In genomic region chr9:45185250-45185649, GRCm38 (mm10) we compare ENCODE assay signal across 19 mouse cellular contexts. TPM values are rescaled to one million over a fixed set of nuclear protein-coding genes. Genes with fewer than 3 reads are reported as not detected.
A peak's percentile ranks its signal among the peaks of the same experiment; 100 is the strongest.
DNase-seq lines count a peak whose midpoint lies in the region; ATAC-seq and TF ChIP-seq lines count a peak whose summit lies in the region.
"Had no signal": no experiment of that assay in that cellular context is flagged by ENCODE, and none has a peak within 500 bp of the region (broad histone marks: within the 10 kb centered on the region; RNA-seq: fewer than 3 reads in every experiment).

No protein-coding gene starts in this region.

- H3K4me2 ChIP-seq in intestine, postnatal 0 days (replicated peaks; ENCODE audit: low read depth): no peak overlapping the region
- H3K4me2 ChIP-seq: embryonic facial prominence, embryonic 13.5 days; liver, embryonic 15.5 days; neural tube, embryonic 13.5 days had no signal

- DNase-seq in frontal cortex, postnatal 14 days (ENCODE audit: low spot score in 2 of 2): peak; percentile 45 to 75
- peak; percentile 79 to 80 for DNase-seq in left cerebral cortex, adult 9 months (ENCODE audit: low spot score in 2 of 2)
- DNase-seq in telencephalon, adult 2 months (ENCODE audit: low read depth, low spot score): peak; percentile 81
- no peak for DNase-seq in gastrocnemius, postnatal 25 days
- no peak for DNase-seq in lung, postnatal 25 days (ENCODE audit: low spot score)
- no peak for DNase-seq in yolk sac, embryonic 10.5 days (ENCODE audit: low spot score)
- DNase-seq: cerebellum, postnatal 10 days; kidney, adult 11 months had no signal

- peaks cover 28% of the 10 kb centered on the region; the same call in 1 of the 2 replicates for H3K36me3 ChIP-seq in intestine, postnatal 0 days (ENCODE audit: control insufficient read depth, insufficient read depth)
- H3K36me3 ChIP-seq: embryonic facial prominence, embryonic 13.5 days; liver, embryonic 15.5 days; neural tube, embryonic 13.5 days had no signal

- H3K9me3 ChIP-seq in intestine, postnatal 0 days (ENCODE audit: control insufficient read depth): no peaks in the 10 kb centered on the region
- H3K9me3 ChIP-seq: embryonic facial prominence, embryonic 13.5 days; liver, embryonic 15.5 days; neural tube, embryonic 13.5 days had no signal

- TF ChIP-seq POLR2A in cortical plate, adult 2 months (IDR thresholded peaks at IDR 0.05; ENCODE audit: extremely low read depth, insufficient read depth, low read length): no peak

- H3K27me3 ChIP-seq in intestine, postnatal 0 days (replicated peaks; ENCODE audit: control insufficient read depth, insufficient read depth, low read length): no peaks in the 10 kb centered on the region
- H3K27me3 ChIP-seq: embryonic facial prominence, embryonic 13.5 days; liver, embryonic 15.5 days; neural tube, embryonic 13.5 days had no signal

- no peak overlapping the region for H3K4me3 ChIP-seq in cortical plate, adult 2 months (ENCODE audit: insufficient read depth, low read length)
- H3K4me3 ChIP-seq in intestine, postnatal 0 days (ENCODE audit: low read depth, low read length): no peak overlapping the region
- H3K4me3 ChIP-seq: embryonic facial prominence, embryonic 13.5 days; liver, embryonic 15.5 days; neural tube, embryonic 13.5 days had no signal

- peaks cover 6% of the 10 kb centered on the region; the same call in 1 of the 2 replicates for H3K4me1 ChIP-seq in cortical plate, adult 2 months (ENCODE audit: control insufficient read depth, insufficient read depth, low read length)
- peaks cover 11% of the 10 kb centered on the region; the same call in 1 of the 2 replicates for H3K4me1 ChIP-seq in intestine, postnatal 0 days (replicated peaks; ENCODE audit: control insufficient read depth, insufficient read depth, low read length)
- H3K4me1 ChIP-seq: embryonic facial prominence, embryonic 13.5 days; liver, embryonic 15.5 days; neural tube, embryonic 13.5 days had no signal

- TF ChIP-seq CTCF in cortical plate, adult 2 months (IDR thresholded peaks at IDR 0.05; ENCODE audit: extremely low read depth, insufficient read depth, low read length): no peak
- TF ChIP-seq CTCF in intestine, postnatal 0 days (IDR thresholded peaks at IDR 0.05; ENCODE audit: low read depth): no peak

- H3K27ac ChIP-seq in cortical plate, adult 2 months (ENCODE audit: insufficient read depth, low read length): 0 out of 2 replicates have a peak overlapping the region, but pooled peaks have one; percentile 24
- no peak overlapping the region for H3K27ac ChIP-seq in intestine, postnatal 0 days (ENCODE audit: low read depth, low read length)
- H3K27ac ChIP-seq: embryonic facial prominence, embryonic 13.5 days; liver, embryonic 15.5 days; macrophage; neural tube, embryonic 13.5 days had no signal

- 83% methylated on average over 4 of the region's 4 CpGs for WGBS in intestine, postnatal 0 days

- H3K9ac ChIP-seq in intestine, postnatal 0 days (ENCODE audit: low read depth, low read length): no peak overlapping the region
- H3K9ac ChIP-seq: embryonic facial prominence, embryonic 13.5 days; liver, embryonic 15.5 days; neural tube, embryonic 13.5 days had no signal

- ATAC-seq in intestine, postnatal 0 days: no peak
- ATAC-seq: midbrain, embryonic 16.5 days had no signal

RNA-seq across cellular contexts. Expression of gene BC049352, which starts 3.4 kb away (rescaled TPM):
- 1.5 and 1.8 TPM in 2 replicates for polyA plus RNA-seq in cortical plate, adult 2 months (2012; rRNA removed)
- 0.48 and 1.0 TPM in 2 replicates for polyA plus RNA-seq in intestine, postnatal 0 days (2015; fragmentation: Nextera tagmentation; extraction: Ambion mirVana)
- total RNA-seq in gastrocnemius, postnatal 25 days (2021): 1 to 10 TPM; 1.7 to 1.9 TPM
- polyA plus RNA-seq: forebrain, embryonic 11.5 days; neural tube, embryonic 13.5 days had no signal

RNA-seq across cellular contexts. Expression of gene Tmprss4, which starts 18.6 kb away (rescaled TPM):
- polyA plus RNA-seq in cortical plate, adult 2 months (2012; rRNA removed): 0.13 and 0.25 TPM in 2 replicates
- polyA plus RNA-seq in intestine, postnatal 0 days (2015; fragmentation: Nextera tagmentation; extraction: Ambion mirVana): 70.6 and 72.0 TPM in 2 replicates
- total RNA-seq in gastrocnemius, postnatal 25 days (2021): not detected
- total RNA-seq: adrenal gland, adult 18-20 months; hematopoietic stem cell, adult 5-6 weeks; layer of hippocampus, postnatal 10 days had no signal
- polyA plus RNA-seq: forebrain, embryonic 11.5 days; liver, embryonic 15.5 days; midbrain, embryonic 16.5 days; neural tube, embryonic 13.5 days had no signal

RNA-seq across cellular contexts. Expression of gene Scn4b, which starts 47.1 kb away (rescaled TPM):
- 31.9 and 87.5 TPM in 2 replicates for polyA plus RNA-seq in cortical plate, adult 2 months (2012; rRNA removed)
- 0.04 TPM in 1 of 2 replicates, not detected in the other for polyA plus RNA-seq in intestine, postnatal 0 days (2015; fragmentation: Nextera tagmentation; extraction: Ambion mirVana)
- 100 to 1,000 TPM; 202 to 205 TPM for total RNA-seq in gastrocnemius, postnatal 25 days (2021)
- total RNA-seq: hematopoietic stem cell, adult 5-6 weeks had no signal
- polyA plus RNA-seq: macrophage had no signal

Comparison
In these comparisons a context has a peak if more than half of its experiments do, and no peak if none do; other contexts are left out.
1. DNase-seq: peak in frontal cortex, postnatal 14 days (2 of 2), left cerebral cortex, adult 9 months (2 of 2) and telencephalon, adult 2 months (single experiment); none in gastrocnemius, postnatal 25 days (single experiment), lung, postnatal 25 days (single experiment) and yolk sac, embryonic 10.5 days (single experiment).
2. RNA of gene Tmprss4, which starts 18.6 kb away (polyA plus RNA-seq): 70.6 to 72.0 TPM in intestine, postnatal 0 days; 0.13 to 0.25 TPM in cortical plate, adult 2 months; every median in the first group is over 10 times any median in the second.
3. RNA of gene Scn4b, which starts 47.1 kb away (polyA plus RNA-seq): 31.9 to 87.5 TPM in cortical plate, adult 2 months; 0.04 TPM in intestine, postnatal 0 days; every median in the first group is over 10 times any median in the second.